Mouse (Mus musculus): ENCODE results near the gene Gpr137b.
"Not testable (repeated sequence)": the region's sequence is repeated elsewhere in the genome, so short reads cannot be mapped to it uniquely, and the experiment has no call there.

DNA sequence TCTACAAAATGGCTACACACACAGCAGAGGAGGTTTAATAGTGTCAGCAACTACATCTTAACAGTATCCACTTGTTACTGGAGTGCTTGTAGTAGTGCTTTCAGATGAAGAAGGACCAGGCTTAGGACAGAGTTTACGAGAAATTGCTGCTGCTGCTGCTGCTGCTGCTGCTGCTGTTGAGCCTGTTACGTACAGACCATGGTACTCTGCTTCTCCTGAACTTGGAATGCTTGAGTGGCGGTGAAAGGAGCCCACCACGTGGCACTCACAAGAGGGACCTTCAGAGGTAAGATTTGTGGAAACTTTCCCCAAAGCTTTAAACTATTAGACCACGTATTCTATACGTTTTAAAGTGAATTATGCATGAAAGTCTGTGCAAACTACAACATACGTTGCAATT lies 35.2 kb downstream of the Gpr137b start:
- not testable (repeated sequence) for TF ChIP-seq CHD2 (IDR thresholded peaks at IDR 0.05; ENCODE audit: low read depth, low read length); MAFK (IDR thresholded peaks at IDR 0.05; ENCODE audit: insufficient read depth, low read depth, low read length); ZC3H11A (IDR thresholded peaks at IDR 0.05; ENCODE audit: borderline replicate concordance, low read depth, low read length)

Data from ES-E14 (cell line).